Mouse (Mus musculus) liver, embryonic 13.5 days (tissue): Measurements from ENCODE around the gene Stradb. TPM values are rescaled to one million over a fixed set of nuclear protein-coding genes. Genes with fewer than 3 reads are reported as not detected.

Experiments used
- ATAC-seq: fragments of 200-750 bp; cut with Nextera tagmentation; 2 replicates; pipeline ENCODE4 v1.8.0; 2017; ENCODE audit warnings: low read depth, mild to moderate bottlenecking, moderate number of reproducible peaks, moderate library complexity
- DNase-seq: peaks from one replicate; pipeline ENCODE4 v3.0.0; 2022
- H3K27ac ChIP-seq: fragments of 300-500 bp; sonication (generic); 2 replicates; pipeline ENCODE4 v1.5.1; 2015; ENCODE audit warnings: moderate library complexity, mild to moderate bottlenecking, inconsistent platforms
- H3K27me3 ChIP-seq: fragments of 300-500 bp; sonication (generic); 2 replicates; pipeline ENCODE4 v1.6.1; 2015; ENCODE audit warnings: mild to moderate bottlenecking, inconsistent platforms
- H3K36me3 ChIP-seq: fragments of 300-500 bp; sonication (generic); 2 replicates; pipeline ENCODE4 v1.6.1; 2015; ENCODE audit warnings: mild to moderate bottlenecking, inconsistent platforms
- H3K4me1 ChIP-seq: fragments of 300-500 bp; sonication (generic); replicated peaks from 2 replicates; pipeline ENCODE4 v1.6.1; 2015; ENCODE audit warnings: inconsistent platforms
- H3K4me2 ChIP-seq: fragments of 300-500 bp; sonication (generic); 2 replicates; pipeline ENCODE4 v1.6.1; 2015; ENCODE audit warnings: inconsistent platforms, mild to moderate bottlenecking, moderate library complexity
- H3K4me3 ChIP-seq: fragments of 300-500 bp; sonication (generic); replicated peaks from 2 replicates; pipeline ENCODE4 v1.5.1; 2015; ENCODE audit warnings: mild to moderate bottlenecking, inconsistent platforms
- H3K9ac ChIP-seq: fragments of 300-500 bp; sonication (generic); 2 replicates; pipeline ENCODE4 v1.6.1; 2015; ENCODE audit warnings: mild to moderate bottlenecking, inconsistent platforms
- H3K9me3 ChIP-seq: fragments of 300-500 bp; sonication (generic); replicated peaks from 2 replicates; pipeline ENCODE4 v1.6.1; 2016; ENCODE audit warnings: inconsistent platforms
- WGBS: fragments of 180-500 bp; shearing (Covaris S2); methylation state at CpG from one replicate; pipeline ENCODE4 v1.1.7; 2015; ENCODE audit not compliant: insufficient replicate concordance; 5-methylcytosine and 5-hydroxymethylcytosine counted together
- polyA plus RNA-seq: library from polyadenylated mRNA; unstranded; fragments of >200 nt; fragmentation: Nextera tagmentation; extraction: Ambion mirVana; gene quantifications from 2 replicates; pipeline ENCODE4 v1.2.1, GENCODE M21; 2015

Stradb gene
- polyA plus RNA-seq, 1 experiment from 2014 or later = 41.0 TPM

DNA sequence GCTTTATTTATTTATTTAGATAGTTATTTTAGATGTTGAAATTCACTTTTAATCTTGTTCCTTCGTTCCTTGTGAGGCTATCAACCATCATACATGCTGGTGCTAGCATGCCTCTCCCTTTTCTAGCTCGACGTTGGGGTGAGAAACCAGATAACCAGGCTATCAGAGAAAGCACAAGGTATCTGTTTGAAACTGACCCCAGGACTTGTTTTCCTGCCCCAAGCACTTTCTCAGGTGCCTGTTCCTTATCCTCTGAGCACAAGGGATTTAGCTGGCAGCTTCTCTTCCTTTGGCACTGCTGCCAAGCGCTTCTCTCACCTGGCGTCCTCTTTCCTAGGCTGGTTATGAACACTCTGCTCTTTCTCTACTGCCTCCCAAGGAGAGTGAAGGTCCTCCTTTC lies 10.9 kb upstream of the Stradb start:
- DNase-seq = peak; percentile 74

GRCm38 (mm10) chr1:58962865-58963264 lies 10.5 kb upstream of the Stradb start:
- Histone ChIP-seq H3K9ac (peak overlapping the region; percentile 70), H3K4me1 (peaks cover 98% of the 10 kb centered on the region), H3K4me2 (peak overlapping the region; percentile 68), H3K27me3 (no peaks in the 10 kb centered on the region), H3K9me3 (no peaks in the 10 kb centered on the region), H3K36me3 (peaks cover 21% of the 10 kb centered on the region), H3K4me3 (peak overlapping the region; percentile 38), H3K27ac (peak overlapping the region; percentile 99)
- no peak for DNase-seq
- ATAC-seq = peak; percentile 65

More for the DNA sequence above, 10.9 kb upstream of the Stradb start:
- peak; percentile 90 for ATAC-seq
- H3K9ac ChIP-seq = peak overlapping the region; percentile 70
- no peaks in the 10 kb centered on the region for H3K27me3 ChIP-seq
- H3K27ac ChIP-seq = peak overlapping the region; percentile 99
- peaks cover 22% of the 10 kb centered on the region for H3K36me3 ChIP-seq
- WGBS = 15% methylated on average over 5 of the region's 5 CpGs
- H3K4me2 ChIP-seq = peak overlapping the region; percentile 68
- H3K4me1 ChIP-seq = peaks cover 97% of the 10 kb centered on the region
- no peaks in the 10 kb centered on the region for H3K9me3 ChIP-seq
- peak overlapping the region; percentile 38 for H3K4me3 ChIP-seq

DNA sequence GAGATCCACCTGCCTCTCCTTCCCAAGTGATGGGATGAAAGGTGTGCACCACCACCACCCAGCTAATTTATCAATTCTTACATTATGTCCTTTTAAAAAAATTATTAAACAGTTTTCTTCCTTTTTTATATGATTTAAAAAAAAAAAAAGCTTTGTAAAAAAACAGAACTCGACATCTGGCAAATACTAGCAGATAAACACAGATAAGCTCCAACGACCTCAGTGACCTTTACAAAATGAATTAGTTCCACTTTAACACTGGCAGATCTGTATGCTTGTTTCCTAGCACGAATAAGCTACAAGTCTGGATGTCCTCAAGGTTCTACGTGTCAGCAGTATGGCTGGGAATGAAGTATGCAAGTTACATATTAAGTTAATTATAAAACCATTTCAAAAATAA lies 5.8 kb upstream of the Stradb start:
- Histone ChIP-seq H3K9me3 (no peaks in the 10 kb centered on the region), H3K9ac (peak overlapping the region; percentile 54), H3K4me3 (peak overlapping the region; percentile 20), H3K4me2 (peak overlapping the region; percentile 52), H3K27me3 (no peaks in the 10 kb centered on the region), H3K27ac (peak overlapping the region; percentile 74), H3K4me1 (peaks cover 89% of the 10 kb centered on the region), H3K36me3 (peaks cover 34% of the 10 kb centered on the region)
- WGBS = 38% methylated on average over 4 of the region's 4 CpGs
- ATAC-seq (no peak), DNase-seq (no peak)

- DNase-seq (no peak), ATAC-seq (no peak)
- H3K27me3 ChIP-seq = no peaks in the 10 kb centered on the region
- H3K9me3 ChIP-seq = no peaks in the 10 kb centered on the region
- H3K36me3 ChIP-seq = peaks cover 34% of the 10 kb centered on the region
- peaks cover 72% of the 10 kb centered on the region for H3K4me1 ChIP-seq
- peak overlapping the region; percentile 95 for H3K9ac ChIP-seq
- peak overlapping the region; percentile 90 for H3K27ac ChIP-seq
- peak overlapping the region; percentile 80 for H3K4me2 ChIP-seq
- peak overlapping the region; percentile 83 for H3K4me3 ChIP-seq
- WGBS = 24% methylated on average over 5 of the region's 5 CpGs
Measured at GRCm38 (mm10) chr1:58970054-58970453, 3.3 kb upstream of the Stradb start.

DNA sequence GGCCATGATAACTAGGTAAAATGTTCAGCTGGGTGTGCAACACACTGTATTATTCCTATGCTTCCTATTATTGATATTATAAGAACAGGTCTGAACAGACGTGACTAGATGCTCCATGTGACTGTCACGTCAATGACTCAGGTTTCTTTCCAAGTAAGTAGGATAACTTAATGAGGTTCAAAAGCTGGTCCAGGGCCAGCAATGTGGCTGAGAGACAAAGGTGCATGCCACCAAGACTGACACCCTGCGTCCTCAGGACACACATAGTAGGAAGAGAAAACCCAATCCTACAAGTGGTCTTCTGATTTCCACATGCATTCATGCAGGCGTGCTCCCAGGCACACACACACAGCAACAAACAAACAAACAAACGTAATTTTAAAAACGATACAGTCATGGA lies 2.2 kb upstream of the Stradb start:
- ATAC-seq (no peak), DNase-seq (no peak)
- no peaks in the 10 kb centered on the region for H3K9me3 ChIP-seq
- peak overlapping the region; percentile 95 for H3K9ac ChIP-seq
- H3K4me3 ChIP-seq = peak overlapping the region; percentile 83
- H3K36me3 ChIP-seq = peaks cover 30% of the 10 kb centered on the region
- peak overlapping the region; percentile 80 for H3K4me2 ChIP-seq
- H3K4me1 ChIP-seq = peaks cover 72% of the 10 kb centered on the region
- no peaks in the 10 kb centered on the region for H3K27me3 ChIP-seq
- peak overlapping the region; percentile 90 for H3K27ac ChIP-seq
- WGBS = 57% methylated on average over 6 of the region's 6 CpGs

GRCm38 (mm10) chr1:58972851-58973365 lies 414 bp upstream of the Stradb start:
- peaks cover 63% of the 10 kb centered on the region for H3K4me1 ChIP-seq
- H3K4me3 ChIP-seq = peak overlapping the region; percentile 83
- H3K27me3 ChIP-seq = no peaks in the 10 kb centered on the region
- peaks cover 41% of the 10 kb centered on the region for H3K36me3 ChIP-seq
- under 1% methylated on average over 28 of the region's 28 CpGs for WGBS
- DNase-seq (no peak), ATAC-seq (peak; percentile 27)
- H3K27ac ChIP-seq = peak overlapping the region; percentile 90
- peak overlapping the region; percentile 80 for H3K4me2 ChIP-seq
- H3K9ac ChIP-seq = peak overlapping the region; percentile 95
- no peaks in the 10 kb centered on the region for H3K9me3 ChIP-seq

- Histone ChIP-seq H3K4me2 (no peak overlapping the region), H3K9me3 (no peaks in the 10 kb centered on the region), H3K4me3 (no peak overlapping the region), H3K9ac (no peak overlapping the region), H3K27me3 (no peaks in the 10 kb centered on the region), H3K36me3 (peaks cover 72% of the 10 kb centered on the region), H3K4me1 (0 out of 2 replicates have a peak, but pooled peaks cover 2% of the 10 kb centered on the region), H3K27ac (0 out of 2 replicates have a peak overlapping the region, but pooled peaks have one; percentile 6)
- peak; percentile 58; the same call in 1 of the 2 replicates for ATAC-seq
- 74% methylated on average over 3 of the region's 3 CpGs for WGBS
- DNase-seq = no peak
Measured at GRCm38 (mm10) chr1:58982276-58982675, 9.0 kb downstream of the Stradb start.

- Histone ChIP-seq H3K4me1 (no peaks in the 10 kb centered on the region), H3K9ac (no peak overlapping the region), H3K9me3 (no peaks in the 10 kb centered on the region), H3K36me3 (peaks cover 80% of the 10 kb centered on the region), H3K27ac (0 out of 2 replicates have a peak overlapping the region, but pooled peaks have one; percentile 9), H3K4me3 (no peak overlapping the region), H3K4me2 (no peak overlapping the region), H3K27me3 (no peaks in the 10 kb centered on the region)
- WGBS = 87% methylated on average over 5 of the region's 5 CpGs
- DNase-seq = no peak
- ATAC-seq = no peak
Measured at GRCm38 (mm10) chr1:58984586-58984985, 11.3 kb downstream of the Stradb start.

DNA sequence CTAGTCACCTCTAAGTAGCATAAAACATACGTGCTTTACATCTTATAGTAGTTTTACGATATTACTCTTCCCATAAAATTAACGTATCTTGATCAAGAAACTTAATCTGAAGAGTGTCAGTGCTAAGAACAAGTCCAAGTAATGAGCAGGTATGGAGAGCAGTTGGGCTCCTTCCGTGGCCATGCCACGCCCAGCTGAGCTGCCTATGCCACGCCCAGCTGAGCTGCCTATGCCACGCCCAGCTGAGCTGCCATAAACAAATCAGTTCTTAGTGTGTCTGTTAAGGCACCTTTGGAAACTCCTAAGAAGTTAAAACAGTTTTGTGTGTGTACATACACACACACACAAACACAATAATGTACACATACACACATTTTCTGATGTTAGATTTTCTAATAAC lies 19.8 kb downstream of the Stradb start:
- Histone ChIP-seq H3K4me2 (no peak overlapping the region), H3K4me1 (peaks cover 14% of the 10 kb centered on the region), H3K4me3 (no peak overlapping the region), H3K9me3 (no peaks in the 10 kb centered on the region), H3K27ac (peak overlapping the region; percentile 35; the same call in 1 of the 2 replicates), H3K27me3 (no peaks in the 10 kb centered on the region), H3K9ac (no peak overlapping the region), H3K36me3 (peaks cover 58% of the 10 kb centered on the region)
- 57% methylated on average over 7 of the region's 7 CpGs for WGBS
- no peak for DNase-seq
- peak; percentile 88 for ATAC-seq

GRCm38 (mm10) chr1:58993723-58994122 lies 20.4 kb downstream of the Stradb start:
- 70% methylated on average over 1 of the region's 1 CpGs for WGBS
- Histone ChIP-seq H3K9ac (no peak overlapping the region), H3K27me3 (no peaks in the 10 kb centered on the region), H3K9me3 (no peaks in the 10 kb centered on the region), H3K4me2 (no peak overlapping the region), H3K27ac (no peak overlapping the region), H3K4me3 (no peak overlapping the region), H3K4me1 (peaks cover 14% of the 10 kb centered on the region), H3K36me3 (peaks cover 52% of the 10 kb centered on the region)
- ATAC-seq = no peak
- DNase-seq = no peak

- Histone ChIP-seq H3K4me1 (peaks cover 14% of the 10 kb centered on the region), H3K27ac (no peak overlapping the region), H3K9ac (no peak overlapping the region), H3K27me3 (no peaks in the 10 kb centered on the region), H3K4me2 (no peak overlapping the region), H3K36me3 (peaks cover 43% of the 10 kb centered on the region), H3K4me3 (no peak overlapping the region), H3K9me3 (no peaks in the 10 kb centered on the region)
- ATAC-seq (no peak), DNase-seq (no peak)
- 58% methylated on average over 5 of the region's 5 CpGs for WGBS
Measured at GRCm38 (mm10) chr1:58995313-58995712, 22.0 kb downstream of the Stradb start.

- Histone ChIP-seq H3K4me1 (no peaks in the 10 kb centered on the region), H3K4me3 (no peak overlapping the region), H3K9ac (no peak overlapping the region), H3K36me3 (no peaks in the 10 kb centered on the region), H3K4me2 (no peak overlapping the region), H3K27me3 (no peaks in the 10 kb centered on the region), H3K9me3 (no peaks in the 10 kb centered on the region), H3K27ac (no peak overlapping the region)
- 31% methylated on average over 4 of the region's 4 CpGs for WGBS
- ATAC-seq (no peak), DNase-seq (no peak)
Measured at GRCm38 (mm10) chr1:59009250-59009649, 35.9 kb downstream of the Stradb start.
